Comparison of ENCODE assay signal across 8 mouse cellular contexts in the genomic region with DNA sequence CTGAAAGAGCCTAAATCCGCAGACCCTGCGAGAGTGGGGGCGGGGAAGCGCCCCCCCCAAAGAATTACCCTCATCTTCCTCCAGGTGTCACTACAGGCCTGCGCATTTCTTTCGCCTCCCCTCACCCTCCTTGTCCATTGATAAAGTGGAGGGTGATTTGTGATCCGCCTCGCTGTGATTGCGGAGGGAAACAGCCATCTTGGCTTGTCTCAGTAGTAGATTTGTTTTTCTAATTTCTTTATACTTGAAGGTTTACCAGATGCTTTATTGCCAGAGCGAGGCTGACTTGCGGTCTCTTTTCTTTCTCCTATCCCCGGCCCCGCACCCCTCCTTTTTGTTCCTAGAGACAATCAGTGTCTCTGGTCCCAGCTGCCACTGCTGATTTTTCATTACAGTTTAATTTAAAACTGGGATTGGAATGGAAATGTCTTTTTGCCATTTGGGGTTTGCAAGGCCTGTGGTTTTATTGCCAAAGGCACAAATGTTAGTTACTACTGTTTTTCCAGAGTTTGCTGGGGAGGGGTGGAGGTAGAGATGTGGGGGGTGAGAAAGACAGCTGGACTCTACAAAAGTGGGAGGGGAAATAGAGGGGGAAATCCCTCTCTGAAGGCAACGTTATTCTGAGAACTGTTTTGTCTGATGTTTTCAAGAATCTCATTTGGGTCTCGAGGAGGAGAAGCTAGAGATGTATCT.
DNase-seq lines count a peak whose midpoint lies in the region; ATAC-seq and TF ChIP-seq lines count a peak whose summit lies in the region.

No protein-coding gene starts in this region.

- TF ChIP-seq POLR2A in cerebellum, adult 2 months (IDR thresholded peaks at IDR 0.05; ENCODE audit: borderline replicate concordance, insufficient read depth, low read length), result no peak
- no peak for TF ChIP-seq POLR2A in brain, embryonic 14.5 days (IDR thresholded peaks at IDR 0.05; ENCODE audit: borderline replicate concordance, extremely low read depth, insufficient read depth, insufficient read length, poor library complexity, severe bottlenecking)
- TF ChIP-seq POLR2A in small intestine, adult 2 months (IDR thresholded peaks at IDR 0.05; ENCODE audit: low read depth, low read length), result no peak

- H3K36me3 ChIP-seq in hindbrain, embryonic 15.5 days, result no peaks in the 10 kb centered on the region
- no peaks in the 10 kb centered on the region for H3K36me3 ChIP-seq in small intestine, adult 2 months (ENCODE audit: control insufficient read depth, insufficient read depth, low read length)

- ATAC-seq in hindbrain, embryonic 15.5 days (ENCODE audit: low FRiP score, low read depth), result peak; percentile 80

- H3K4me2 ChIP-seq in hindbrain, embryonic 15.5 days, result peak overlapping the region; percentile 50

- H3K27me3 ChIP-seq in cerebellum, adult 2 months (ENCODE audit: control insufficient read depth, insufficient read depth, low read length), result no peaks in the 10 kb centered on the region; the same call in 1 of the 2 replicates
- no peaks in the 10 kb centered on the region for H3K27me3 ChIP-seq in hindbrain, embryonic 15.5 days
- no peaks in the 10 kb centered on the region for H3K27me3 ChIP-seq in small intestine, adult 2 months (ENCODE audit: control insufficient read depth, insufficient read depth, low read length)

- TF ChIP-seq CTCF in cerebellum, adult 2 months (IDR thresholded peaks at IDR 0.05; ENCODE audit: borderline replicate concordance, insufficient read depth, low read depth, low read length), result 0 out of 2 replicates have a peak, but pooled peaks have one; percentile 28
- peak; percentile 87 for TF ChIP-seq CTCF in brain, embryonic 14.5 days (IDR thresholded peaks at IDR 0.05; ENCODE audit: borderline replicate concordance, extremely low read depth, insufficient read depth, insufficient read length)
- TF ChIP-seq CTCF in small intestine, adult 2 months (IDR thresholded peaks at IDR 0.05; ENCODE audit: extremely low read depth, insufficient read length, insufficient replicate concordance, low read depth, low read length), result peak; percentile 62; the same call in 1 of the 2 replicates

- no peaks in the 10 kb centered on the region for H3K4me1 ChIP-seq in cerebellum, adult 2 months (ENCODE audit: control insufficient read depth, insufficient read depth, low read length)
- peaks cover 55% of the 10 kb centered on the region for H3K4me1 ChIP-seq in hindbrain, embryonic 15.5 days (replicated peaks)
- H3K4me1 ChIP-seq in small intestine, adult 2 months (ENCODE audit: control insufficient read depth, insufficient read depth, insufficient read length, low read length), result peaks cover 4% of the 10 kb centered on the region; the same call in 1 of the 2 replicates

- no peaks in the 10 kb centered on the region for H3K9me3 ChIP-seq in hindbrain, embryonic 15.5 days

- peak; percentile 11 for DNase-seq in cerebellum, adult 2 months
- DNase-seq in cerebellum, adult 18-20 months, result no peak
- DNase-seq in brain, embryonic 14.5 days (ENCODE audit: low read depth), result peak; percentile 91
- peak; percentile 29 to 30 for DNase-seq in frontal cortex, postnatal 14 days (ENCODE audit: low spot score in 2 of 2)
- peak; percentile 15 for DNase-seq in left cerebral cortex, adult 11 months (ENCODE audit: low spot score)
- peak; percentile 86 for DNase-seq in mesoderm, embryonic 11.5 days (ENCODE audit: low read depth, low spot score)

- no peak overlapping the region for H3K27ac ChIP-seq in cerebellum, adult 2 months (ENCODE audit: insufficient read depth, low read length)
- peak overlapping the region; percentile 72 for H3K27ac ChIP-seq in hindbrain, embryonic 15.5 days (replicated peaks)
- H3K27ac ChIP-seq in small intestine, adult 2 months (ENCODE audit: insufficient read depth, low read depth, low read length), result no peak overlapping the region

- WGBS in cerebellum, adult 2 months, result 17% methylated on average over 15 of the region's 15 CpGs
- 3% methylated on average over 15 of the region's 15 CpGs for WGBS in hindbrain, embryonic 15.5 days
- 24% methylated on average over 15 of the region's 15 CpGs for WGBS in small intestine, adult 2 months

- H3K9ac ChIP-seq in hindbrain, embryonic 15.5 days, result no peak overlapping the region

- H3K4me3 ChIP-seq in cerebellum, adult 2 months (replicated peaks; ENCODE audit: insufficient read depth, low read depth, low read length), result no peak overlapping the region
- peak overlapping the region; percentile 26 for H3K4me3 ChIP-seq in hindbrain, embryonic 15.5 days
- H3K4me3 ChIP-seq in small intestine, adult 2 months (ENCODE audit: low read depth, low read length), result no peak overlapping the region

Comparison
In these comparisons a context has a peak if more than half of its experiments do, and no peak if none do; other contexts are left out.
1. DNase-seq: peak in cerebellum, adult 2 months (2 of 2), brain, embryonic 14.5 days (single experiment), frontal cortex, postnatal 14 days (2 of 2), left cerebral cortex, adult 11 months (single experiment) and mesoderm, embryonic 11.5 days (single experiment); none in cerebellum, adult 18-20 months (0 of 2).
2. CTCF ChIP-seq: peak in every context shown above with its lines; median percentile 87 in brain, embryonic 14.5 days; 62 in small intestine, adult 2 months; 28 in cerebellum, adult 2 months.